Mouse (Mus musculus) megakaryocyte, embryonic 14.5 days (primary cell): Measurements from ENCODE around the gene Lrrc8c. TPM values are rescaled to one million over a fixed set of nuclear protein-coding genes. Genes with fewer than 3 reads are reported as not detected.

Experiments
- H3K27me3 ChIP-seq: replicated peaks from 2 replicates; pipeline ENCODE3; 2012; ENCODE audit warnings: inconsistent platforms
- H3K36me3 ChIP-seq: replicated peaks from 2 replicates; pipeline ENCODE3; 2012; ENCODE audit warnings: low read length, inconsistent platforms, mixed read lengths
- H3K4me1 ChIP-seq: 2 replicates; pipeline ENCODE4 v1.6.1; 2012; ENCODE audit warnings: inconsistent platforms
- H3K4me3 ChIP-seq: replicated peaks from 2 replicates; pipeline ENCODE3; 2012; ENCODE audit warnings: moderate library complexity, mild to moderate bottlenecking, inconsistent platforms
- H3K9me3 ChIP-seq: 2 replicates; pipeline ENCODE4 v1.6.1; 2012; ENCODE audit warnings: inconsistent platforms
- FLI1 ChIP-seq: IDR thresholded peaks from 2 replicates; pipeline ENCODE4 v1.6.1; 2012; ENCODE audit warnings: low read length, inconsistent platforms, mixed read lengths
- GATA1 ChIP-seq: IDR thresholded peaks from 3 replicates; pipeline ENCODE4 v1.6.1; 2012; ENCODE audit warnings: mixed read lengths, low read length, inconsistent platforms, borderline replicate concordance
- polyA plus RNA-seq: library from polyadenylated mRNA; stranded (reverse); fragments of >175 nt; gene quantifications from 2 replicates; pipeline ENCODE4 v1.2.3, GENCODE M21; 2012; ENCODE audit warnings: low replicate concordance; ENCODE audit not compliant: insufficient read depth

The Lrrc8c gene
- polyA plus RNA-seq, 1 experiment = 30.7 TPM

GRCm38 (mm10) chr5:105566852-105567412, 47.7 kb downstream of the Lrrc8c start:
- H3K4me1 ChIP-seq = peaks cover 73% of the 10 kb centered on the region
- no peaks in the 10 kb centered on the region for H3K9me3 ChIP-seq
- H3K36me3 ChIP-seq = peaks cover 66% of the 10 kb centered on the region
- H3K4me3 ChIP-seq = no peak overlapping the region
- no peak for TF ChIP-seq GATA1
- TF ChIP-seq FLI1 = no peak
- no peaks in the 10 kb centered on the region for H3K27me3 ChIP-seq

- TF ChIP-seq FLI1 = no peak
- no peak for TF ChIP-seq GATA1
- Histone ChIP-seq H3K27me3 (no peaks in the 10 kb centered on the region), H3K4me1 (peaks cover 75% of the 10 kb centered on the region), H3K4me3 (no peak overlapping the region), H3K9me3 (no peaks in the 10 kb centered on the region), H3K36me3 (peaks cover 64% of the 10 kb centered on the region)
These were observed 49.0 kb downstream of the Lrrc8c start for GRCm38 (mm10) chr5:105568043-105568747.

GRCm38 (mm10) chr5:105569168-105569567, 50.0 kb downstream of the Lrrc8c start:
- TF ChIP-seq FLI1 = no peak
- no peak for TF ChIP-seq GATA1
- Histone ChIP-seq H3K9me3 (no peaks in the 10 kb centered on the region), H3K4me3 (no peak overlapping the region), H3K36me3 (peaks cover 69% of the 10 kb centered on the region), H3K4me1 (peaks cover 75% of the 10 kb centered on the region), H3K27me3 (no peaks in the 10 kb centered on the region)

GRCm38 (mm10) chr5:105572160-105572692, 53.0 kb downstream of the Lrrc8c start:
- Histone ChIP-seq H3K4me3 (no peak overlapping the region), H3K27me3 (no peaks in the 10 kb centered on the region), H3K9me3 (no peaks in the 10 kb centered on the region), H3K4me1 (peaks cover 55% of the 10 kb centered on the region), H3K36me3 (peaks cover 69% of the 10 kb centered on the region)
- no peak for TF ChIP-seq FLI1
- no peak for TF ChIP-seq GATA1

GRCm38 (mm10) chr5:105572876-105573275, 53.7 kb downstream of the Lrrc8c start:
- no peak for TF ChIP-seq GATA1
- TF ChIP-seq FLI1 = no peak
- no peak overlapping the region for H3K4me3 ChIP-seq
- H3K4me1 ChIP-seq = peaks cover 49% of the 10 kb centered on the region
- no peaks in the 10 kb centered on the region for H3K9me3 ChIP-seq
- H3K36me3 ChIP-seq = peaks cover 69% of the 10 kb centered on the region
- H3K27me3 ChIP-seq = no peaks in the 10 kb centered on the region

GRCm38 (mm10) chr5:105574835-105575234, 55.6 kb downstream of the Lrrc8c start:
- Histone ChIP-seq H3K4me3 (no peak overlapping the region), H3K27me3 (no peaks in the 10 kb centered on the region), H3K36me3 (peaks cover 74% of the 10 kb centered on the region), H3K9me3 (no peaks in the 10 kb centered on the region), H3K4me1 (peaks cover 34% of the 10 kb centered on the region)
- TF ChIP-seq FLI1 (no peak), GATA1 (no peak)

- peaks cover 37% of the 10 kb centered on the region for H3K4me1 ChIP-seq
- peaks cover 79% of the 10 kb centered on the region for H3K36me3 ChIP-seq
- H3K4me3 ChIP-seq = no peak overlapping the region
- H3K27me3 ChIP-seq = no peaks in the 10 kb centered on the region
- no peaks in the 10 kb centered on the region for H3K9me3 ChIP-seq
- TF ChIP-seq FLI1 = no peak
- no peak for TF ChIP-seq GATA1
These were observed 56.7 kb downstream of the Lrrc8c start for GRCm38 (mm10) chr5:105575839-105576238.

GRCm38 (mm10) chr5:105580909-105581308, 61.7 kb downstream of the Lrrc8c start:
- Histone ChIP-seq H3K27me3 (no peaks in the 10 kb centered on the region), H3K4me1 (peaks cover 43% of the 10 kb centered on the region), H3K4me3 (no peak overlapping the region), H3K9me3 (no peaks in the 10 kb centered on the region), H3K36me3 (peaks cover 93% of the 10 kb centered on the region)
- no peak for TF ChIP-seq FLI1

GRCm38 (mm10) chr5:105585929-105586328, 66.7 kb downstream of the Lrrc8c start:
- Histone ChIP-seq H3K36me3 (peaks cover 89% of the 10 kb centered on the region), H3K27me3 (no peaks in the 10 kb centered on the region), H3K9me3 (no peaks in the 10 kb centered on the region), H3K4me1 (peaks cover 65% of the 10 kb centered on the region), H3K4me3 (no peak overlapping the region)
- TF ChIP-seq FLI1 (no peak), GATA1 (no peak)

- no peaks in the 10 kb centered on the region for H3K9me3 ChIP-seq
- TF ChIP-seq GATA1 = no peak
- no peak for TF ChIP-seq FLI1
- no peak overlapping the region for H3K4me3 ChIP-seq
- peaks cover 87% of the 10 kb centered on the region for H3K36me3 ChIP-seq
- H3K4me1 ChIP-seq = peaks cover 63% of the 10 kb centered on the region
- no peaks in the 10 kb centered on the region for H3K27me3 ChIP-seq
These were observed 67.5 kb downstream of the Lrrc8c start for GRCm38 (mm10) chr5:105586655-105587054.

- Histone ChIP-seq H3K4me1 (peaks cover 63% of the 10 kb centered on the region), H3K27me3 (no peaks in the 10 kb centered on the region), H3K4me3 (no peak overlapping the region), H3K36me3 (peaks cover 85% of the 10 kb centered on the region), H3K9me3 (no peaks in the 10 kb centered on the region)
- TF ChIP-seq GATA1 (no peak), FLI1 (no peak)
These were observed 68.3 kb downstream of the Lrrc8c start for GRCm38 (mm10) chr5:105587471-105587870.
